Mouse (Mus musculus): Measurements from ENCODE around the gene Prc1. TPM values are rescaled to one million over a fixed set of nuclear protein-coding genes. Genes with fewer than 3 reads are reported as not detected.
A peak's percentile ranks its signal among the peaks of the same experiment; 100 is the strongest.

Gene Prc1
- 140 and 158 TPM in 2 replicates for polyA plus RNA-seq (2014; fragmentation: Nextera tagmentation; extraction: Ambion mirVana)

DNA sequence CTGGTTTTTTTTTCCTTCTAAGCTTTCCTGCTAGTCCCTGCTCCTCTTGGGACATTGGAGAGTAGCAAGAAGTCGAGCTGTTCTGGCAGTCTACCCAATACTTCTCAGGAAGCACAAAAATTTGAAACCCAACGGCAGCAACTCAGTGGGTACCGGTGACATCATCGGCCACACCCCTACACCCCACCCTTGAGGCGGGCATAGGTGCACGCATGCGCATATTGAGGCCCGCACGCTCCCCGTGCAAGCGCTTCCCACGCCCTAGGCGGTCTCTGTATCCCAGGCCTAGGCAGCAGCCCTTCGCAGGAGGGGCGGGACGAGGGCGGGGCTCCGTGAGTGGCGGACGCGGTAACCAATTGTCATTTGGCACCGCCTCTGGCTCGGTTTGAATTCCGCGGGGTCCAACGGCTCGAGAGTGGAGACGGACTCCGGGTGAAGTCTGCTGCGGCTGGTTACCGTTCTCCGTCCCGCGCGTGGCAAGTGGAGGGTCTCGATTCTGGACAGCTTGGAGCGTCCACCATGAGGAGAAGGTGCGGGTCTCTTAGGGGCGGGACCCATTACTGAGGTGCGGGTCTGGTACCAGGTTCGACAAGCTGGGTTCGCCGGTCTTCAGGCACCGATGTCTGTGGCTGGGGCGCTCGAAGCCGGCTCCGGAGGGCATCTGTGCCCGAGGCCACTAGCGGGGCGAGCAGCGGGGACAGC is at the start of gene Prc1:
Gene Prc1 (plus strand): TSS at position 389 of the 702 bp plus-strand sequence.
- H3K27me3 ChIP-seq (ENCODE audit: control insufficient read depth, insufficient read depth, low read length) = no peaks in the 10 kb centered on the region
- peaks cover 12% of the 10 kb centered on the region for H3K36me3 ChIP-seq (ENCODE audit: control insufficient read depth, insufficient read depth, low read length)
- ATAC-seq (ENCODE audit: low FRiP score, low TSS enrichment) = peak; percentile 100
- H3K4me3 ChIP-seq (ENCODE audit: low read length) = peak within 1 kb of the TSS; percentile 95
- no peaks in the 10 kb centered on the region for H3K9me3 ChIP-seq (ENCODE audit: control insufficient read depth, low read length)
- under 1% methylated on average over 52 of the region's 52 CpGs for WGBS
- peak within 1 kb of the TSS; percentile 48 for H3K4me2 ChIP-seq (replicated peaks; ENCODE audit: low read depth, low read length)
- peak within 1 kb of the TSS; percentile 77 for H3K9ac ChIP-seq (ENCODE audit: low read depth, low read length)
- peaks cover 7% of the 10 kb centered on the region; the same call in 1 of the 2 replicates for H3K4me1 ChIP-seq (ENCODE audit: control insufficient read depth, insufficient read depth, low read length)
- H3K27ac ChIP-seq (ENCODE audit: low read depth, low read length) = peak within 1 kb of the TSS; percentile 76

DNA sequence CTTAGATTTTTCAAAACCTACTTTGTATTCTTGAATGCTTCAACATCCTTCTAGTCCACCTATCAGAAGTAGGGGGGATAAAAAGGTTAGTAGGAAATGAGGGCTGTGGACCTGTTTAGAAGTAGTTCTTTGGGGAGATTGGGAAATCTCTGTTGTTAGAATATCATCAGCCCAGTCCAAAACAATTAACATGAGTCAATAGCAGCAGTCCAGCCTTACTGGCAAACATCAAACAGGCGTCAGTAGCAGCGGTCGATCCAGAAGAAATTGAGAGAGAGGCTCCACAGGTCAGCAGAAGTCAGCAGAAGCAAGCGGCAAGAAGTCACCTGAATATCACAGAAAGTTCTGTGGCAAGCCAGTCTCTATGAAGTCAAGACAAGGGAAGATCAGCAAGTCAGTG is 49.4 kb upstream of the Prc1 start:
- peaks cover 7% of the 10 kb centered on the region; the same call in 1 of the 2 replicates for H3K36me3 ChIP-seq (ENCODE audit: control insufficient read depth, insufficient read depth, low read length)
- no peaks in the 10 kb centered on the region for H3K4me1 ChIP-seq (ENCODE audit: control insufficient read depth, insufficient read depth, low read length)
- no peak overlapping the region for H3K27ac ChIP-seq (ENCODE audit: low read depth, low read length)
- H3K9ac ChIP-seq (ENCODE audit: low read depth, low read length) = no peak overlapping the region
- no peak overlapping the region for H3K4me3 ChIP-seq (ENCODE audit: low read length)
- WGBS = 91% methylated on average over 4 of the region's 4 CpGs
- H3K9me3 ChIP-seq (ENCODE audit: control insufficient read depth, low read length) = no peaks in the 10 kb centered on the region; the same call in 1 of the 2 replicates
- no peak overlapping the region for H3K4me2 ChIP-seq (replicated peaks; ENCODE audit: low read depth, low read length)
- H3K27me3 ChIP-seq (ENCODE audit: control insufficient read depth, insufficient read depth, low read length) = no peaks in the 10 kb centered on the region
- no peak for ATAC-seq (ENCODE audit: low FRiP score, low TSS enrichment)

DNA sequence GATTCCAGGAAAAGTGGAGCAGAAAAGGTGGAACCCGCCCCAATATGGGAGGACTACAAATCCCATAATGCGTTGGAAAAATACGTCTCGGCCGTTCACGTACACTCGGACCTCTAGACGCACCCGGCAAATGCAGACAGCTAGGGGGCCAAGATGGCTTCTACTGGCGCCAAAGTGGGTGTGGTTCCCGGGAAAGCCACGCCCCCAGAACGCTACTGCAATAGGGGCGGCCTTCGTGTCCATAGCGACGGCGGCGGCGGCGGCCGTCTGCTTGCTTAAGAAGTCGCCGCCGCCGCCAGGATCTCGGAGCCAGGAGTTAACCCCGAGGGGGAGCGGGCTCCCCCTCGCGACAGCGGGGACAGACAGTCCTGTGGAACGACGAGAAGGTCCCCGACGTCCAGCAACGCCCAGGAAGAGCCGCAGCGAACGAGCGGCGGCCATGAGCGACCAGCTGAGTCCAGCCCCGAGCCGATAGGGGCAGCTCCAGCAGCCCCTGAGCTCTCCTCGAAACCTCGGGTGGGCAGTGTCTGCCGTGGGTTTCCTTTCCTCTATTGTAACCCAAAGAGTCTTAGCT is 48.0 kb upstream of the Prc1 start, which contains the start of gene Ttll13:
Gene Ttll13 (plus strand): TSS at position 229 of the 574 bp plus-strand sequence.
- H3K27ac ChIP-seq (ENCODE audit: low read depth, low read length) = peak within 1 kb of the TSS; percentile 62

DNA sequence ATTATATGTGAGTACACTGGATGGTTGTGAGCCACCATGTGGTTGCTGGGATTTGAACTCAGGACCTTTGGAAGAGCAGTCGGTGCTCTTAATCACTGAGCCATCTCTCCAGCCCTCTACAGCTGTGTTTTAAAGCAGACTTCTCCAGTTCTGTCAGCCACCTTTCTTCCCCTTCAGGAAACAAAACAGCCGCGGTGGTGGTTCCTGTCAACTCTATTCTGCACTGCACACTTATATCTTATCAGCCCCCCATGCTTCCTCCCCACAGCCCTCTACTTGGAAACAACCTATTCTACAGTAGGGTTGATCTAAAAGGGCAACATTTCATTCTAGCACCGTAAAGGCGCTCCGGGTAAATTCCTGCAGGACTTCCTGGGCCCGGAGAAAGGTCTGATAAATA is 47.4 kb upstream of the Prc1 start:
- no peak overlapping the region for H3K27ac ChIP-seq (ENCODE audit: low read depth, low read length)
- H3K36me3 ChIP-seq (ENCODE audit: control insufficient read depth, insufficient read depth, low read length) = no peaks in the 10 kb centered on the region
- ATAC-seq (ENCODE audit: low FRiP score, low TSS enrichment) = no peak
- H3K27me3 ChIP-seq (ENCODE audit: control insufficient read depth, insufficient read depth, low read length) = no peaks in the 10 kb centered on the region
- 58% methylated on average over 7 of the region's 7 CpGs for WGBS
- H3K4me2 ChIP-seq (replicated peaks; ENCODE audit: low read depth, low read length) = peak overlapping the region; percentile 55; the same call in 1 of the 2 replicates
- H3K4me3 ChIP-seq (ENCODE audit: low read length) = peak overlapping the region; percentile 55
- H3K9me3 ChIP-seq (ENCODE audit: control insufficient read depth, low read length) = no peaks in the 10 kb centered on the region; the same call in 1 of the 2 replicates
- H3K9ac ChIP-seq (ENCODE audit: low read depth, low read length) = peak overlapping the region; percentile 62; the same call in 1 of the 2 replicates
- H3K4me1 ChIP-seq (ENCODE audit: control insufficient read depth, insufficient read depth, low read length) = no peaks in the 10 kb centered on the region

More for the DNA sequence above, 48.0 kb upstream of the Prc1 start, which contains the start of gene Ttll13:
- under 1% methylated on average over 48 of the region's 48 CpGs for WGBS
- peak; percentile 98 for ATAC-seq (ENCODE audit: low FRiP score, low TSS enrichment)
- H3K9ac ChIP-seq (ENCODE audit: low read depth, low read length) = peak within 1 kb of the TSS; percentile 62
- H3K36me3 ChIP-seq (ENCODE audit: control insufficient read depth, insufficient read depth, low read length) = no peaks in the 10 kb centered on the region
- H3K27me3 ChIP-seq (ENCODE audit: control insufficient read depth, insufficient read depth, low read length) = no peaks in the 10 kb centered on the region
- peak within 1 kb of the TSS; percentile 55 for H3K4me3 ChIP-seq (ENCODE audit: low read length)
- H3K9me3 ChIP-seq (ENCODE audit: control insufficient read depth, low read length) = no peaks in the 10 kb centered on the region; the same call in 1 of the 2 replicates
- H3K4me2 ChIP-seq (replicated peaks; ENCODE audit: low read depth, low read length) = peak within 1 kb of the TSS; percentile 55
- H3K4me1 ChIP-seq (ENCODE audit: control insufficient read depth, insufficient read depth, low read length) = no peaks in the 10 kb centered on the region

DNA sequence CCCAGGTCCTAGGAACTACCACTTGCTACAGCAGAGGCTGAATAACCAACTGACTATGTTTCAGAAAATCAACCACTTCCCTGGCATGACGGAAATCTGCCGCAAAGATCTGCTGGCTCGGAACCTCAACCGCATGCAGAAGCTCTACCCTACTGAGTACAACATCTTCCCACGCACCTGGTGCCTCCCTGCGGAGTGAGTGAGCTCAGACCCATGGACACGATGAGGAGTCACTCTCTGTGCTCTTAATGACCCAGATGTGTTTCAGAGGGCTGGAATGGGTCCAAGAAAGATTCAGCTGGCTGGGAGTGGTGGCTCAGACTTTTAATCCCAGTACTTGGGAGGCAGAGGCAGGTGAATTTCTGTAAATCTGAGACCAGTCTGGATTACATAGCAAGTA is 41.8 kb upstream of the Prc1 start:
- Histone ChIP-seq H3K4me3 (ENCODE audit: low read length) (no peak overlapping the region), H3K9me3 (ENCODE audit: control insufficient read depth, low read length) (no peaks in the 10 kb centered on the region), H3K9ac (ENCODE audit: low read depth, low read length) (no peak overlapping the region), H3K4me1 (ENCODE audit: control insufficient read depth, insufficient read depth, low read length) (no peaks in the 10 kb centered on the region), H3K27me3 (ENCODE audit: control insufficient read depth, insufficient read depth, low read length) (no peaks in the 10 kb centered on the region), H3K36me3 (ENCODE audit: control insufficient read depth, insufficient read depth, low read length) (no peaks in the 10 kb centered on the region), H3K27ac (ENCODE audit: low read depth, low read length) (no peak overlapping the region), H3K4me2 (replicated peaks; ENCODE audit: low read depth, low read length) (no peak overlapping the region)
- 80% methylated on average over 7 of the region's 7 CpGs for WGBS
- no peak for ATAC-seq (ENCODE audit: low FRiP score, low TSS enrichment)

DNA sequence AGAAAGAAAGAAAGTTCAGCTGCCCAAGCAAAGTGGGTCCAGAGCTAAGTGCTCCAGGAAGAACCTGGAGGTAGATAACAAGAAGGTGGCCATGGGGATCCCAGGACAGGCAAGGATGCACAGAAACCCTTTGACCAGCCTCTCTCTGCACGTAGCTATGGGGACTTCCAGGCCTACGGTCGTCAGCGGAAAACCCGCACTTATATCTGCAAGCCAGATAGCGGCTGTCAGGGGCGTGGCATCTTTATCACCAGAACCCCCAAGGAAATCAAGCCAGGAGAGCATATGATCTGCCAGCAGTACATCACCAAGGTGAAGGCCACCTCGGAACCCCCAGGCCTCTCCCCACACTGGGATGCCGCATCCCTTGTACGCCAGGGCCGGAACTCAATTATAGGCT is 41.4 kb upstream of the Prc1 start:
- no peaks in the 10 kb centered on the region for H3K9me3 ChIP-seq (ENCODE audit: control insufficient read depth, low read length)
- H3K27ac ChIP-seq (ENCODE audit: low read depth, low read length) = no peak overlapping the region
- H3K4me1 ChIP-seq (ENCODE audit: control insufficient read depth, insufficient read depth, low read length) = no peaks in the 10 kb centered on the region
- no peaks in the 10 kb centered on the region for H3K27me3 ChIP-seq (ENCODE audit: control insufficient read depth, insufficient read depth, low read length)
- no peak overlapping the region for H3K4me2 ChIP-seq (replicated peaks; ENCODE audit: low read depth, low read length)
- WGBS = 90% methylated on average over 11 of the region's 11 CpGs
- H3K36me3 ChIP-seq (ENCODE audit: control insufficient read depth, insufficient read depth, low read length) = no peaks in the 10 kb centered on the region
- ATAC-seq (ENCODE audit: low FRiP score, low TSS enrichment) = no peak
- H3K9ac ChIP-seq (ENCODE audit: low read depth, low read length) = no peak overlapping the region
- H3K4me3 ChIP-seq (ENCODE audit: low read length) = no peak overlapping the region

DNA sequence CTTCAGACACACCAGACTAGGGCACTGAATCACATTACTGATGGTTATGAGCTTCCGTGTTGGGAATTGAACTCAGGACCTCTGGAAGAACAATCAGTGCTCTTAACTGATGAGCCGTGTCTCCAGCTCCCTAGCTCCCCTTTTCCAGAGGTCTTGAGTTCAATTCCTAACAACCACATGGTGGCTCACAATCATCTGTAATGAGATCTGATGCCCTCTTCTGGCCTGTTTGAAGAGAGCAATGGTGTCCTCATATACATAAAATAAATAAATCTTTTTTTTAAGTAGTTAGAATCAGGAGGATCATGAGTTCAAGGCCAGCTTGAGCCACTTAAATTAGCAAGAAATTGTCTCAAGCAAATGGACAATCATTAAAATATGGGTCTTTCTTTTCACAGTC is 38.3 kb upstream of the Prc1 start:
- Histone ChIP-seq H3K27ac (ENCODE audit: low read depth, low read length) (no peak overlapping the region), H3K4me1 (ENCODE audit: control insufficient read depth, insufficient read depth, low read length) (no peaks in the 10 kb centered on the region), H3K27me3 (ENCODE audit: control insufficient read depth, insufficient read depth, low read length) (no peaks in the 10 kb centered on the region), H3K4me3 (ENCODE audit: low read length) (no peak overlapping the region), H3K36me3 (ENCODE audit: control insufficient read depth, insufficient read depth, low read length) (no peaks in the 10 kb centered on the region), H3K4me2 (replicated peaks; ENCODE audit: low read depth, low read length) (no peak overlapping the region), H3K9me3 (ENCODE audit: control insufficient read depth, low read length) (no peaks in the 10 kb centered on the region), H3K9ac (ENCODE audit: low read depth, low read length) (no peak overlapping the region)
- 65% methylated on average over 2 of the region's 2 CpGs for WGBS
- no peak for ATAC-seq (ENCODE audit: low FRiP score, low TSS enrichment)

DNA sequence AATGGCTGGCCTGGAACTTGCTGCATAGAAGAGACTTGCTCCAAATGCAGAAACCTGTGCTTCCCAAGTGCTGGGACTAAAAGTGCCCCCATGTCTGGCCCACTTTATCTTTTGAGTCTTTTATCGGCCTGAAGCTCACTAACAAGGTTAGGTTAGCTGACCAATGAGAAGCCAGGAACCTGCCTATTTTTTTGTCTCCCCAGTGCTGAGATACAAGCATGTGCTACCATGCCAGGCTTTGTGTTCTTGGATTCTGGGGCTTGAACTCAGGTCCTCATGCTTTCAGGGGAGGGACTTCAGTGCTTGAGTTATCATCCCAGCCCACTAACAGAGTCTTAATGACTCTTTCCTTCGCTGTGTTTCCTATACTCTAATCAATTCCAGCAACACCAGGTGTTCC is 36.5 kb upstream of the Prc1 start:
- H3K4me3 ChIP-seq (ENCODE audit: low read length) = no peak overlapping the region
- WGBS = 78% methylated on average over 2 of the region's 2 CpGs
- H3K4me2 ChIP-seq (replicated peaks; ENCODE audit: low read depth, low read length) = no peak overlapping the region
- ATAC-seq (ENCODE audit: low FRiP score, low TSS enrichment) = no peak
- H3K9ac ChIP-seq (ENCODE audit: low read depth, low read length) = no peak overlapping the region
- no peak overlapping the region for H3K27ac ChIP-seq (ENCODE audit: low read depth, low read length)
- H3K36me3 ChIP-seq (ENCODE audit: control insufficient read depth, insufficient read depth, low read length) = no peaks in the 10 kb centered on the region
- no peaks in the 10 kb centered on the region for H3K9me3 ChIP-seq (ENCODE audit: control insufficient read depth, low read length)
- no peaks in the 10 kb centered on the region for H3K27me3 ChIP-seq (ENCODE audit: control insufficient read depth, insufficient read depth, low read length)
- H3K4me1 ChIP-seq (ENCODE audit: control insufficient read depth, insufficient read depth, low read length) = peaks cover 6% of the 10 kb centered on the region

All from kidney, embryonic 14.5 days (tissue).